Mouse (Mus musculus) kidney, postnatal 0 days (tissue): ENCODE data around the gene Pin1rt1. TPM values are rescaled to one million over a fixed set of nuclear protein-coding genes. Genes with fewer than 3 reads are reported as not detected.

Source experiments
- ATAC-seq: fragments of 200-750 bp; cut with Nextera tagmentation; replicated peaks from 2 replicates; pipeline ENCODE4 v1.8.0; 2017; ENCODE audit warnings: low read depth, moderate number of reproducible peaks, moderate TSS enrichment, moderate library complexity; ENCODE audit not compliant: low FRiP score
- DNase-seq: peaks from one replicate; pipeline ENCODE4 v3.0.0-alpha.2; 2016; ENCODE audit warnings: low spot score
- H3K27ac ChIP-seq: fragments of 300-500 bp; sonication (generic); 2 replicates; pipeline ENCODE4 v1.5.1; 2014; ENCODE audit warnings: mild to moderate bottlenecking
- H3K27me3 ChIP-seq: fragments of 300-500 bp; sonication (generic); 2 replicates; pipeline ENCODE4 v1.6.1; 2014; ENCODE audit warnings: low read length, mixed read lengths; ENCODE audit not compliant: insufficient read depth
- H3K36me3 ChIP-seq: fragments of 300-500 bp; sonication (generic); 2 replicates; pipeline ENCODE4 v1.6.1; 2014; ENCODE audit warnings: low read length, mixed read lengths; ENCODE audit not compliant: insufficient read depth
- H3K4me1 ChIP-seq: fragments of 300-500 bp; sonication (generic); replicated peaks from 2 replicates; pipeline ENCODE4 v1.6.1; 2014; ENCODE audit warnings: antibody characterized with exemption, low read length, mixed read lengths; ENCODE audit not compliant: insufficient read depth
- H3K4me2 ChIP-seq: fragments of 300-500 bp; sonication (generic); 2 replicates; pipeline ENCODE4 v1.6.1; 2014; ENCODE audit warnings: mild to moderate bottlenecking, low read length, moderate library complexity, mixed read lengths
- H3K4me3 ChIP-seq: fragments of 300-500 bp; sonication (generic); replicated peaks from 2 replicates; pipeline ENCODE4 v1.5.1; 2014; ENCODE audit warnings: low read depth, low read length
- H3K9ac ChIP-seq: fragments of 300-500 bp; sonication (generic); 2 replicates; pipeline ENCODE4 v1.6.1; 2014; ENCODE audit warnings: low read depth, low read length
- H3K9me3 ChIP-seq: fragments of 300-500 bp; sonication (generic); replicated peaks from 2 replicates; pipeline ENCODE4 v1.6.1; 2016; ENCODE audit warnings: low read length, inconsistent platforms, mixed read lengths
- CTCF ChIP-seq: IDR thresholded peaks from 2 replicates; pipeline ENCODE4 v1.5.1; 2016; ENCODE audit warnings: antibody characterized with exemption, low read depth, mild to moderate bottlenecking, moderate library complexity
- WGBS: fragments of 180-500 bp; shearing (Covaris S2); extraction: QIAGEN DNeasy Blood & Tissue Kit; methylation state at CpG from one replicate; pipeline ENCODE4 v1.1.7; 2014; 5-methylcytosine and 5-hydroxymethylcytosine counted together
- polyA plus RNA-seq: library from polyadenylated mRNA; unstranded; fragments of >200 nt; fragmentation: Nextera tagmentation; extraction: Ambion mirVana; gene quantifications from 2 replicates; pipeline ENCODE4 v1.2.1, GENCODE M21; 2015

Pin1rt1 gene
- polyA plus RNA-seq, 1 experiment from 2014 or later = not detected

DNA sequence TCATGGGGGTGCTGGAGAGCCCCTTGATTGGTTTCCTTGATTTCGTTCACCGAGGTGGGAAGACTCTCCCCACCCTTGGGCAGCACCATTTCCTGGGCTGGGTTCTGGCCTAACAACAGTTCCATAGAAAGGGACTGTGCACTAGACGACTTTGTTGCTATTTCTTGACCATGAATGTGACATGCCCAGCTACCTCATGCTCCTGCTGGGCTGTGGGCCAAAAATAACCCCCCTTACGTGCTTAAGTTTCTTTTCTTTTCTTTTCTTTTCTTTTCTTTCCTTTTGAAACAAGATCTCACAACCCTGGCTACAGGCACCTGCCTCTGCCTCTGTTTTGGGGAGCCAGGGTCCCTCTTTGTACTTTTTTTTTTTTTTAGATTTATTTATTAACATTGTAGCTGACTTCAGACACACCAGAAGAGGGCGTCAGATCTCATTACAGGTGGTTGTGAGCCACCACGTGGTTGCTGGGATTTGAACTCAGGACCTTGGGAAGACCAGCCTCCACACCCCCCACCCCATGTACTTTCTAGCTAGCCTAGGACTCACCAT lies 6.3 kb downstream of the Pin1rt1 start:
- H3K4me2 ChIP-seq = no peak overlapping the region
- no peaks in the 10 kb centered on the region for H3K27me3 ChIP-seq
- peaks cover 2% of the 10 kb centered on the region; the same call in 1 of the 2 replicates for H3K36me3 ChIP-seq
- H3K4me1 ChIP-seq = no peaks in the 10 kb centered on the region
- H3K4me3 ChIP-seq = no peak overlapping the region
- no peak for TF ChIP-seq CTCF
- WGBS = 58% methylated on average over 6 of the region's 6 CpGs
- H3K27ac ChIP-seq = no peak overlapping the region
- ATAC-seq (no peak), DNase-seq (no peak)
- no peaks in the 10 kb centered on the region for H3K9me3 ChIP-seq
- no peak overlapping the region for H3K9ac ChIP-seq

DNA sequence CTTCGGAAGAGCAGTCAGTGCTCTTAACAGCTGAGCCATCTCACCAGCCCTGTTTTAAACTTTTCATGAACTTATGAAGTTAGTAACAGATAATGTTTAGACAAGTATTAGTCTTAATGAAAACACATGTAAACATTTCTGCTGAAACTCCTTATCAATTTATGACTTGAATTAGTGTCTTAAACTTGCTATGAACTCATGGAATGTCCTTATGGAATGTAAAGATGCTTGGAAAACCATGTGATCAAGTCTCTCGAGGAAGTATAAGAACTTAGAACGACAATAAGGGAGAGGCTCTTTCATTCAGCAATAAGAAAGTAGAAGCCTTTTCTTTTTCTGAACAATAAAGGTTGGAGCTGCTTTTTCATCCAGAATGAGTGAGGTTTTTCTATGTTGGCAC lies 11.8 kb downstream of the Pin1rt1 start:
- Histone ChIP-seq H3K36me3 (peaks cover 2% of the 10 kb centered on the region; the same call in 1 of the 2 replicates), H3K9ac (no peak overlapping the region), H3K27me3 (no peaks in the 10 kb centered on the region), H3K4me3 (no peak overlapping the region), H3K4me1 (no peaks in the 10 kb centered on the region), H3K9me3 (no peaks in the 10 kb centered on the region), H3K4me2 (no peak overlapping the region), H3K27ac (no peak overlapping the region)
- no peak for ATAC-seq
- no peak for TF ChIP-seq CTCF
- DNase-seq = peak; percentile 64
- 71% methylated on average over 3 of the region's 3 CpGs for WGBS

DNA sequence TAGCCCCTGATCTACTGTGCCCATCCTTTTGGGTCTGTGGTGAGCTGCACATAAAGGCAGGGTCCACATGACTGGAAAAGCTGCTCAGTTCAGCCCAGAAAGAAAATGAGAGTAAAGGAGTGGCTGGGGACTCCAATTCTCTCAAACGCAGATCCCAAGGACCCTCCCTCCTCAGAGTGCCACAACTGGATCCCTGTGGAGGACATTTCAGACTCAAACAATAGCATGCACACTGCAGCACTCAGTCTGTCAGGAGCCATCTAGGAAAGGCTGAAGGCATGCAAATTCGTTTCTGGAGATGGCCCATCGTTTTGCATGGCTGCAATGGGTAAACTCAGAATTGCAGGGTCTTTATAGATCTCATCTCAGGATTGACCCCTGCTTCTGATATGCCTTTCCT lies 13.0 kb downstream of the Pin1rt1 start:
- H3K4me1 ChIP-seq = no peaks in the 10 kb centered on the region
- H3K4me3 ChIP-seq = no peak overlapping the region
- ATAC-seq = no peak

DNA sequence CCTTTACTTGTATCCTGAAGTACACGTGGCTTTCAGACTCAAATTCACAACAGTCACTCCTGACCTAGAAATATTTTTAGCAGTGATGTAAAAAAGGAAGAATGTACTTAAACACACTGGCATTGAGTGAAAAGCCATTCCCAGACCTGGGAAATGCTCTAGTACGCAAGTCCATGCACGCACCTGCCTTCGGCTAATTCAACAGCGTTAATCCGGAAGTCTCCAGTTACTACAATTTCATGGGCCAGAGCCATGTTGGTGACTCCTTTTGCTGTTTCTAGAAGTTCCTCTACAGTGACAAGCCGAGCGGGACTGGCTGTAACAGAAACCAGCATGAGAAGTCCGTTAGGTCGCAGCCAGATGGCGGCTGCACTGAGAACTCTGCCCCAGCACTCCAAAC lies 16.5 kb downstream of the Pin1rt1 start:
- WGBS = 72% methylated on average over 11 of the region's 11 CpGs
- Histone ChIP-seq H3K9me3 (no peaks in the 10 kb centered on the region), H3K4me2 (no peak overlapping the region), H3K36me3 (0 out of 2 replicates have a peak, but pooled peaks cover 3% of the 10 kb centered on the region), H3K9ac (no peak overlapping the region), H3K4me1 (no peaks in the 10 kb centered on the region), H3K4me3 (no peak overlapping the region), H3K27ac (no peak overlapping the region), H3K27me3 (no peaks in the 10 kb centered on the region)
- ATAC-seq (no peak), DNase-seq (peak; percentile 17)
- TF ChIP-seq CTCF = no peak

More for the DNA sequence above, 13.0 kb downstream of the Pin1rt1 start:
- Histone ChIP-seq H3K27me3 (no peaks in the 10 kb centered on the region), H3K9me3 (no peaks in the 10 kb centered on the region), H3K27ac (no peak overlapping the region), H3K36me3 (peaks cover 2% of the 10 kb centered on the region; the same call in 1 of the 2 replicates), H3K4me2 (no peak overlapping the region), H3K9ac (no peak overlapping the region)
- 84% methylated on average over 3 of the region's 3 CpGs for WGBS
- DNase-seq = no peak
- no peak for TF ChIP-seq CTCF

GRCm38 (mm10) chr2:104692551-104692950 lies 23.6 kb downstream of the Pin1rt1 start:
- ATAC-seq (no peak), DNase-seq (no peak)
- Histone ChIP-seq H3K4me3 (no peak overlapping the region), H3K27ac (no peak overlapping the region), H3K9ac (no peak overlapping the region), H3K4me2 (no peak overlapping the region), H3K36me3 (0 out of 2 replicates have a peak, but pooled peaks cover 3% of the 10 kb centered on the region), H3K4me1 (no peaks in the 10 kb centered on the region), H3K27me3 (no peaks in the 10 kb centered on the region), H3K9me3 (no peaks in the 10 kb centered on the region)
- WGBS = 71% methylated on average over 2 of the region's 2 CpGs
- no peak for TF ChIP-seq CTCF

GRCm38 (mm10) chr2:104690720-104691119 lies 25.5 kb downstream of the Pin1rt1 start:
- H3K9me3 ChIP-seq = no peaks in the 10 kb centered on the region
- H3K36me3 ChIP-seq = no peaks in the 10 kb centered on the region
- H3K27ac ChIP-seq = no peak overlapping the region
- no peak overlapping the region for H3K4me3 ChIP-seq
- no peak for TF ChIP-seq CTCF
- 80% methylated on average over 4 of the region's 4 CpGs for whole genome bisulfite sequencing
- no peaks in the 10 kb centered on the region for H3K27me3 ChIP-seq
- DNase-seq (no peak), ATAC-seq (no peak)
- H3K4me1 ChIP-seq = no peaks in the 10 kb centered on the region
- H3K9ac ChIP-seq = no peak overlapping the region
- no peak overlapping the region for H3K4me2 ChIP-seq

DNA sequence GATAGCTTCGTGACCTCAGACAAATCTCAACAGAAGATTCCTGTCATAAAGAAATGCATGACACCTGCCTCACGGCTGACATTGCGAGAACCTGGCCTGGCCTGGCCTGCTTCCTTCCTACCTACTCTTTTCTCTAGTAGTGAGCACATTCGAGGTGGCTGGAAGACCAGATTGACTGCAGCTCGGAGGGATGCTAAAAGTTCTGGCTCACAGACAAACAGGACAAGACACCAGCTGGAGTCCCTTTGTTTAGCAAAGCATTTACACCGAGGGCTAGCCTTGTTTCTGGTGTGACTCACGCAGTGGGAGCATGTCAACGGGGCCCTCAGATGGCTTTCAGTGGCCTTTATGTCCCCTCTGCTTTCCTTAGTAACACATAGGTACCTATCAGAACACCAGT lies 27.5 kb downstream of the Pin1rt1 start:
- ATAC-seq (no peak), DNase-seq (no peak)
- no peaks in the 10 kb centered on the region for H3K27me3 ChIP-seq
- WGBS = 78% methylated on average over 8 of the region's 8 CpGs
- no peak overlapping the region for H3K4me2 ChIP-seq
- H3K27ac ChIP-seq = no peak overlapping the region
- H3K4me3 ChIP-seq = no peak overlapping the region
- no peaks in the 10 kb centered on the region for H3K9me3 ChIP-seq
- no peaks in the 10 kb centered on the region for H3K36me3 ChIP-seq
- TF ChIP-seq CTCF = no peak
- H3K4me1 ChIP-seq = no peaks in the 10 kb centered on the region
- H3K9ac ChIP-seq = no peak overlapping the region
